In the genomic region with DNA sequence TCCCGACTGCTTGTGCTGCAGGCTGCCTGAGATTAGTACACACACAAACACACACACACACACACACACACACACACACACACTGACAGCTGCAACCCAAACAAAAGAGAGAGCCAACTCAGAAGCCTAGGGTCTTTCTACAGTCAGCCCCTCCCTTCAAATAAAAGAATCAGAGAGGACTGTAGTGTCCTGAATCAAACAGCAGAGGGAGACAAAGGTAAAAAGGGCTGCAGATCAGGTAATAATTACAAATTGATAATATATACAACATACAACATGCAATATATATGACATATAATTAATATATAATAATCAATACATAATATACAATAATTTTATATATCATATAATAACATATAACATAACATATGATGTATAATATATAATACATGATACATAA, we compare ENCODE assay signal across 15 mouse cellular contexts. TPM values are rescaled to one million over a fixed set of nuclear protein-coding genes. Genes with fewer than 3 reads are reported as not detected.
DNase-seq lines count a peak whose midpoint lies in the region; ATAC-seq and TF ChIP-seq lines count a peak whose summit lies in the region.
"Had no signal": no experiment of that assay in that cellular context is flagged by ENCODE, and none has a peak within 500 bp of the region (broad histone marks: within the 10 kb centered on the region; RNA-seq: fewer than 3 reads in every experiment).

No protein-coding gene starts in this region.

- TF ChIP-seq EP300 in lung, postnatal 0 days (IDR thresholded peaks at IDR 0.05) = no peak

- no peak for ATAC-seq in hindbrain, embryonic 11.5 days (ENCODE audit: low FRiP score)
- no peak for ATAC-seq in hindbrain, embryonic 13.5 days (ENCODE audit: low FRiP score)
- ATAC-seq in lung, postnatal 0 days = no peak
- ATAC-seq: inflammation-experienced regulatory T-cells, adult 6 months had no signal

- H3K9ac ChIP-seq in hindbrain, embryonic 11.5 days (ENCODE audit: low read depth, low read length) = no peak overlapping the region
- no peak overlapping the region for H3K9ac ChIP-seq in hindbrain, embryonic 13.5 days
- H3K9ac ChIP-seq in lung, postnatal 0 days (replicated peaks; ENCODE audit: low read depth) = no peak overlapping the region
- H3K9ac ChIP-seq: limb, embryonic 15.5 days had no signal

- H3K27me3 ChIP-seq in hindbrain, embryonic 11.5 days (ENCODE audit: control insufficient read depth, insufficient read depth, low read length) = no peaks in the 10 kb centered on the region
- H3K27me3 ChIP-seq in hindbrain, embryonic 13.5 days = no peaks in the 10 kb centered on the region
- H3K27me3 ChIP-seq in lung, postnatal 0 days (replicated peaks; ENCODE audit: insufficient read depth, low read length) = no peaks in the 10 kb centered on the region
- H3K27me3 ChIP-seq: limb, embryonic 15.5 days had no signal

- no peaks in the 10 kb centered on the region for H3K4me1 ChIP-seq in hindbrain, embryonic 11.5 days (replicated peaks; ENCODE audit: control insufficient read depth, insufficient read depth, low read length)
- H3K4me1 ChIP-seq in hindbrain, embryonic 13.5 days (replicated peaks) = no peaks in the 10 kb centered on the region
- no peaks in the 10 kb centered on the region for H3K4me1 ChIP-seq in lung, postnatal 0 days (ENCODE audit: insufficient read depth, low read depth, low read length)
- H3K4me1 ChIP-seq: limb, embryonic 15.5 days had no signal

- peak; percentile 30 for TF ChIP-seq CTCF in lung, postnatal 0 days (IDR thresholded peaks at IDR 0.05)

- 67% methylated on average over 1 of the region's 1 CpGs for WGBS in hindbrain, embryonic 11.5 days
- whole genome bisulfite sequencing in hindbrain, embryonic 13.5 days = 44% methylated on average over 1 of the region's 1 CpGs
- 60% methylated on average over 1 of the region's 1 CpGs for WGBS in lung, postnatal 0 days

- DNase-seq in hindbrain, embryonic 11.5 days (ENCODE audit: low spot score) = peak; percentile 2
- no peak for DNase-seq in lung, postnatal 0 days (ENCODE audit: low spot score)
- DNase-seq in lung, postnatal 14 days = no peak
- DNase-seq in R1 (ENCODE audit: low read depth, low spot score) = peak; percentile 13
- no peak for DNase-seq in right cerebral cortex, postnatal 14 days
- no peak for DNase-seq in layer of hippocampus, postnatal 36 days
- DNase-seq: cerebellum, adult 9-11 months had no signal

- H3K4me2 ChIP-seq in hindbrain, embryonic 11.5 days (replicated peaks; ENCODE audit: low read depth, low read length) = no peak overlapping the region
- H3K4me2 ChIP-seq in hindbrain, embryonic 13.5 days = no peak overlapping the region
- no peak overlapping the region for H3K4me2 ChIP-seq in lung, postnatal 0 days (replicated peaks; ENCODE audit: low read depth, low read length)
- H3K4me2 ChIP-seq: limb, embryonic 15.5 days had no signal

- no peaks in the 10 kb centered on the region for H3K9me3 ChIP-seq in hindbrain, embryonic 11.5 days (ENCODE audit: control insufficient read depth, low read length)
- no peaks in the 10 kb centered on the region for H3K9me3 ChIP-seq in hindbrain, embryonic 13.5 days
- no peaks in the 10 kb centered on the region for H3K9me3 ChIP-seq in lung, postnatal 0 days (ENCODE audit: low read length)
- H3K9me3 ChIP-seq: limb, embryonic 15.5 days had no signal

- no peaks in the 10 kb centered on the region for H3K36me3 ChIP-seq in hindbrain, embryonic 11.5 days (ENCODE audit: control insufficient read depth, insufficient read depth, low read length)
- no peaks in the 10 kb centered on the region for H3K36me3 ChIP-seq in hindbrain, embryonic 13.5 days
- no peaks in the 10 kb centered on the region for H3K36me3 ChIP-seq in lung, postnatal 0 days (ENCODE audit: insufficient read depth, low read length)
- H3K36me3 ChIP-seq: limb, embryonic 15.5 days had no signal

- no peak overlapping the region for H3K4me3 ChIP-seq in hindbrain, embryonic 11.5 days (ENCODE audit: low read depth, low read length)
- no peak overlapping the region for H3K4me3 ChIP-seq in hindbrain, embryonic 13.5 days
- no peak overlapping the region for H3K4me3 ChIP-seq in lung, postnatal 0 days (ENCODE audit: low read depth, low read length)
- H3K4me3 ChIP-seq: limb, embryonic 15.5 days had no signal

- H3K27ac ChIP-seq in hindbrain, embryonic 11.5 days (ENCODE audit: low read depth, low read length) = no peak overlapping the region
- no peak overlapping the region for H3K27ac ChIP-seq in hindbrain, embryonic 13.5 days
- no peak overlapping the region for H3K27ac ChIP-seq in lung, postnatal 0 days (ENCODE audit: low read length)
- H3K27ac ChIP-seq: limb, embryonic 15.5 days had no signal

RNA-seq across cellular contexts. Expression of a gene that starts 15.9 kb away (rescaled TPM):
- not detected in 2 replicates for polyA plus RNA-seq in hindbrain, embryonic 11.5 days (2014; fragmentation: Nextera tagmentation; extraction: Ambion mirVana)
- not detected in 2 replicates for polyA plus RNA-seq in hindbrain, embryonic 13.5 days (2015; fragmentation: Nextera tagmentation; extraction: Ambion mirVana)
- not detected in 2 replicates for polyA plus RNA-seq in lung, postnatal 0 days (2015; fragmentation: Nextera tagmentation; extraction: Ambion mirVana)
- total RNA-seq in layer of hippocampus, postnatal 36 days (2021) = not detected
- total RNA-seq: heart, postnatal 10 days; left cerebral cortex, adult 18-20 months had no signal
- polyA plus RNA-seq: gonadal fat pad, adult 2 months; inflammation-experienced regulatory T-cells, adult 6 months; spleen, adult 2 months; urinary bladder, adult 2 months had no signal

Comparison
In these comparisons a context has a peak if more than half of its experiments do, and no peak if none do; other contexts are left out.
1. DNase-seq: peak in hindbrain, embryonic 11.5 days (single experiment) and R1 (single experiment); none in lung, postnatal 0 days (single experiment), lung, postnatal 14 days (single experiment), right cerebral cortex, postnatal 14 days (single experiment) and layer of hippocampus, postnatal 36 days (0 of 2).